Mouse (Mus musculus) cerebellum, adult (tissue): Measurements from ENCODE around the gene Atp5s.

Experiments used
- ATAC-seq: cut with Nextera tagmentation; 2 replicates; pipeline ENCODE4 v1.9.2; 2017; ENCODE audit warnings: mild to moderate bottlenecking, moderate library complexity, mixed read lengths; ENCODE audit not compliant: insufficient number of reproducible peaks, low FRiP score, low TSS enrichment

The Atp5s gene

DNA sequence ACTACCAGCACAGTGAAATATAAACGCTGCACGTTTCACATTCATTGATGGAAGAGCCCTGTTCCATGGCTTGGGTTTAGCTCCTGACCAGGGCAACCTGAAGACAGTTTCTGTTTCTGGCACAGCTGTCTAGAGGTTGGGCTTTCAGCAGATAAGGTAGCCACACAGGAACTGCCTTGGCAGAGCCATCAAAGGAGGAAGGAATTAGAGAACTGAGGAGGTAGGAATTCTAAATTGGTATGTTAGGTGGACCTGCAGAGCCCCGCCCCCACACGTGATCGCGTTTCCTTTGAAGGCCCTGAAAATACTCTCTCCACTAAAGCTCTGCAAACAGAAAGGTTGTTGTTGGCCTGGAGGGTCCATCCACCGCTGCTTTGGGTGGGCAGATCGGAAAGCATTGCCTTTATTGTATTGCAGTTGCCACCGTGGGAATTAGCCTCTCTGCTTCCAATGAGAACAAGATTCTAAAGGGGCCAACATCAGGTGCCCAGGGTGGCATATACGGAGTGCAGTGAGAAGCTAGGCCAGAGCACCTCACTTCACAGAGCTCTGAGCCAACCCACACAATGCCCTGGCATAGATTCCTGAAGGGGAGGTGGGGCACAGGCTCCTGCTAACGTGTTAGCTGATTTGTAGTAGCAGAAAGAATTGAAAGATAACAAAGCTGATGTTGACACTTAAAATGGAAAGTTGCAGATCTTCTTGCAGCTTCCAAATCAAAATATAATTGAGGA, 52.0 kb downstream of the Atp5s start:
- ATAC-seq = no peak

GRCm38 (mm10) chr12:69777341-69777730, 52.6 kb downstream of the Atp5s start:
- no peak for ATAC-seq

DNA sequence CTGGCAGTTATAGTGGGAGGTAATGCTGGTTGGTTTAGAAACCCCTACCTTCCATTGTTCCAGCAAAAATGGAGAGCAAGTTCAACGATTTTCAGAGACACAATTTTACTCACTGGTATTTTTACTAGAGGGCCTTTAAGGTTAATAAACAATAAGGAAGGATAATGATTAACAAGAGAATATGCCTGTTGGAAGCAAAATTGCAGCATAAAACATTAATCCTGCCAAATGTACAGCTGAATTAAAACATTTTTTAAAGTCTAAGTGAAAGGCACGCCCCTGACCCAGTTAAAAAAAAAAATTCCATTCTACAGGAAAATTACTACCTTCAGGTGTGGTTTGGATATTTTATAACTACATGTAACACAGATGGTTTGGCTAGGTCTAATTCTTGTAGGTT, 53.2 kb downstream of the Atp5s start:
- ATAC-seq = no peak

DNA sequence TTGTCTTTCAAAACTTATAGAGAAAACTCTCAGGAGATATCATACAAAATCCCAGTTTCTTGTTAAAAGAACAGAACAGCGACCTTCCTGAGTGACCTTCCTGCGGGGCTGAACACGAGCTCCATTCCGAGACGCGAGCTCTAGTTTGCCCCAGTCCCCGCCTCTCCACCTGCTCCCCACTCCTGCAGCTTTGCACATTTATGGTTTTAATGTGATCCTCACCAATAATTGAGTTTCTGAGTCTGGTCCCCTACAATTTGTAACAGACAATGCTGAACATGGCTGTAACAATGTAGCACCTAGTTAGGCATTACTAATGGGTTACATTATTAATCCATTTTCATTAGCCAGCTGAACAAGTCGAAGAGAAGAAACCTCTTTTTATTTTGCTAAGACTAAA, 56.7 kb downstream of the Atp5s start:
- ATAC-seq = no peak

DNA sequence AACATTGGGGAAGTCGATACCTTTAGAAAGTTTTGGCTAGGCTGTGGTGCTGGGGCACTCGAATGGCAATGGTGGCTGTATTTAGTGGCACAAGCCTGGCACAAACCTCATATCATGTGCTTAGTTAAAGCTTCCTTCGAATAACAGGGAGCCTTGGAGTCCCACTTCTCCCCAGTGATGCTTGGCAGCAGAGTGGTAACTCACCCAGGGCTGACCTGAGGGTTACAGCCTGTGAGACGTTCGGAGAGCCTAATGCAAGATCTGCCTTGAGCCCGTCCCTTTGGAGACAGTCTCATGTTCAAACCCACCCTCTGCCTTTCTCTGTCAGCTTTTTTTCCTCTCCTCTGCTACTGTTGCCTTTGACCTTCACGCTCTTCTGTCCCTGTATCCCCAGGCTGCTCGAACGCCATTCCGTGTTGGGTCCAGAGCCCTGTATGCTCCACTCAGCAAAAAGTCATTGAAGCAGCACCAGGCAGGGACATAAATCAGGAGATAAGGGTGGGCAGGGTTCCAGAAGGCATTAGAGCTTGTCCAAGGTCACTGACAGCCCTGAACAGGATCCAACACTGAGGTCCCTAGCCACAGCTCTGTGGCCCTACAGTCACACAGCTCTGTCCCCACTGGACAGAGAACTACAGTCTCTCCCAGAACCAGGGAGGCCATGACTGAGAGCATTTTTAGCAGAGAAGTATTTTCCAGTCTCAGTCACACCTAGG, 57.3 kb downstream of the Atp5s start:
- no peak for ATAC-seq

- no peak for ATAC-seq
These were observed 58.7 kb downstream of the Atp5s start for GRCm38 (mm10) chr12:69783247-69784025.

- no peak for ATAC-seq
These were observed 60.7 kb downstream of the Atp5s start for GRCm38 (mm10) chr12:69785471-69785870.

GRCm38 (mm10) chr12:69788380-69788779, 63.6 kb downstream of the Atp5s start:
- no peak for ATAC-seq

GRCm38 (mm10) chr12:69789766-69790529, 65.2 kb downstream of the Atp5s start:
- ATAC-seq = peak; percentile 41; the same call in 1 of the 2 replicates

DNA sequence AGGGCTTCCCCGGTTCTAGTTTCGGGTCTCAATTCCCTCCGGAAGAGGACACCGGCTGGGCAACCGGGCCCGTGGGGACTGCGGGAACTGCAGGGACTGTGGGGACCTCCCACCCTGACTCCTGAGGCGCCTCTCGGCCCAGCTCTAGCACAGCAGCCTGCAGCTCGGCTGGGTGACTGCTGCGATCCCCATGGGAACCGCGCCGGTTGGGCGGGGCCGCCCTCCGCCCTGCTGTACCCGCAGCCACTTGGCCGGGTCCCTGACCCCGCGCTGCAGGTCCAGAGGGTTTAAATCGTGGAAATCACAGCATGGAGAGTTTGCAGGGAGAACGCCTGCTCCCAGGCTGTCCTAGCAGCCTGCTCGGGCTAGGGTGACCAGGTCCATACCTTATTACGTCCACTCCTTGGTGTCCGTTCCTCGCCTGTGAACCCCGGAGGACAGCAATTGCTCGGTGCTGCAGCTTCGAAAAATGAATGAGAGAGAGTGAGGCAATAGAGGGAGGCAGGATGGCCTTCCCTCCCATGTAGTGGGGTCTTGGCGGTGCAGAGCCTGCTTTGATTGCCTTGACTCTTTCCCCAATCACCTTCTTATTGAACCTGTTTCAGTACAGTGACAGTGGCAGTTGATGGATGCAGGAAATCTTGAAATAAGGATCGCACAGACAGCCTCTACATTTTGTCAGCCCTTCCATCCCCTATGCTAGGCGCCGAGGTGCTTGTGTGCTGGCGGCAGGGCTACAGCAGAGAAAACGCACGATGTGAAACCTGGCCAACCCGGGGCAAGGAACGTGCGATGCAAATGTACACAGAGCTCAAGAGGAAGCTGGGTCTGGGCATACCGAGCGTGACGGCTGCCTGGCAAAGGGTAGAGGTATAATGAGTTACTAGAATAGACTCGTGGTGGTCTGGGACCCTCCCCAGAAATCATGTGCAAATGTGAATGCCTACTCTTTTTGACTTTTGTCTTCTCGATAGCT, 66.1 kb downstream of the Atp5s start, which contains the start of gene Cdkl1:
Gene Cdkl1, minus strand, starts transcription at position 738 of the 976 bp plus-strand sequence.
- peak; percentile 75 for ATAC-seq
